ENCODE assay signal across 9 mouse cellular contexts in genomic region chr10:41070693-41071651, GRCm38 (mm10). TPM values are rescaled to one million over a fixed set of nuclear protein-coding genes. Genes with fewer than 3 reads are reported as not detected.
DNase-seq lines count a peak whose midpoint lies in the region; ATAC-seq lines count a peak whose summit lies in the region.
"Had no signal": no experiment of that assay in that cellular context is flagged by ENCODE, and none has a peak within 500 bp of the region (broad histone marks: within the 10 kb centered on the region; RNA-seq: fewer than 3 reads in every experiment).

No protein-coding gene starts in this region.

- intact Hi-C loops in left cerebral cortex, postnatal 36 days (cut with DNase I) = no loop called here

- H3K27me3 ChIP-seq in kidney, embryonic 16.5 days (ENCODE audit: insufficient read depth, low read length) = peaks cover 31% of the 10 kb centered on the region

- H3K36me3 ChIP-seq in kidney, embryonic 16.5 days (ENCODE audit: insufficient read depth, low read length) = no peaks in the 10 kb centered on the region

- no peak overlapping the region for H3K9ac ChIP-seq in kidney, embryonic 16.5 days (replicated peaks; ENCODE audit: low read length)

- no peaks in the 10 kb centered on the region for H3K9me3 ChIP-seq in kidney, embryonic 16.5 days (ENCODE audit: low read length)

- no peak for DNase-seq in kidney, adult 18-20 months
- peak; percentile 14 for DNase-seq in cerebellum, adult 9-11 months
- DNase-seq in frontal cortex, postnatal 14 days (ENCODE audit: low spot score in 2 of 2) = peak; percentile 22 to 57
- peak; percentile 59 to 73 for DNase-seq in left cerebral cortex, postnatal 36 days (ENCODE audit: low spot score in 2 of 2)
- peak; percentile 70 to 72 for DNase-seq in right cerebral cortex, postnatal 10 days (ENCODE audit: low spot score in 2 of 2)
- DNase-seq in ovary, postnatal 14 days (ENCODE audit: low spot score) = no peak
- no peak for DNase-seq in thymus, adult 18-20 months

- peaks cover 14% of the 10 kb centered on the region; the same call in 1 of the 2 replicates for H3K4me1 ChIP-seq in kidney, embryonic 16.5 days (ENCODE audit: insufficient read depth, low read length)

- no peak overlapping the region for H3K4me3 ChIP-seq in kidney, embryonic 16.5 days (ENCODE audit: low read length)

- H3K27ac ChIP-seq in kidney, embryonic 16.5 days (ENCODE audit: low read length) = no peak overlapping the region

- 3% methylated on average over 68 of the region's 68 CpGs for WGBS in kidney, embryonic 16.5 days

- peak overlapping the region; percentile 40 for H3K4me2 ChIP-seq in kidney, embryonic 16.5 days (replicated peaks; ENCODE audit: low read depth, low read length)

- no peak for ATAC-seq in kidney, embryonic 16.5 days (ENCODE audit: low FRiP score, low TSS enrichment)

RNA-seq across cellular contexts. Expression of gene Gpr6, which starts 1.1 kb away (rescaled TPM):
- polyA plus RNA-seq in kidney, embryonic 16.5 days (2015; fragmentation: Nextera tagmentation; extraction: Ambion mirVana) = not detected in 2 replicates
- 1 to 10 TPM; 7.8 to 7.9 TPM for total RNA-seq in left cerebral cortex, postnatal 36 days (2021)
- polyA plus RNA-seq: heart, postnatal 0 days had no signal

Comparison
In these comparisons a context has a peak if more than half of its experiments do, and no peak if none do; other contexts are left out.
1. DNase-seq: peak in cerebellum, adult 9-11 months (single experiment), frontal cortex, postnatal 14 days (2 of 2), left cerebral cortex, postnatal 36 days (2 of 2) and right cerebral cortex, postnatal 10 days (2 of 2); none in kidney, adult 18-20 months (single experiment), ovary, postnatal 14 days (single experiment) and thymus, adult 18-20 months (0 of 2).